Mouse (Mus musculus) layer of hippocampus, postnatal 10 days (tissue): Measurements from ENCODE around the gene Cmklr1. TPM values are rescaled to one million over a fixed set of nuclear protein-coding genes. Genes with fewer than 3 reads are reported as not detected.
"Not testable (repeated sequence)": the region's sequence is repeated elsewhere in the genome, so short reads cannot be mapped to it uniquely, and the experiment has no call there.

ENCODE experiments used
- DNase-seq, 2 experiments: peaks; one replicate each; pipeline ENCODE4 v3.0.0; 2021; ENCODE audit warnings: low spot score in 2 of 2
- total RNA-seq, 2 experiments: library from RNA; stranded (reverse); gene quantifications; 2 replicates each; pipeline ENCODE4 v1.2.3; 2021

Cmklr1 gene
- total RNA-seq, 2 experiments from 2014 or later, result 3.6 to 5.4 TPM

- DNase-seq, result no peak
These were observed 60.1 kb downstream of the Cmklr1 start for GRCm38 (mm10) chr5:113590010-113590640.

- not testable (repeated sequence) for DNase-seq
These were observed 63.8 kb downstream of the Cmklr1 start for GRCm38 (mm10) chr5:113586458-113586849.

- not testable (repeated sequence) for DNase-seq
These were observed 64.4 kb downstream of the Cmklr1 start for GRCm38 (mm10) chr5:113585619-113586457.

GRCm38 (mm10) chr5:113584439-113584838 is 65.8 kb downstream of the Cmklr1 start:
- DNase-seq, result no peak

GRCm38 (mm10) chr5:113583424-113584162 is 66.6 kb downstream of the Cmklr1 start:
- DNase-seq, result no peak

GRCm38 (mm10) chr5:113580801-113581200 is 69.4 kb downstream of the Cmklr1 start:
- DNase-seq, result no peak

- peak in 1 of 2 experiments; percentile 56 for DNase-seq
These were observed 70.0 kb downstream of the Cmklr1 start for GRCm38 (mm10) chr5:113580248-113580647.

- no peak for DNase-seq
These were observed 71.1 kb downstream of the Cmklr1 start for GRCm38 (mm10) chr5:113579128-113579527.

- DNase-seq, result no peak
These were observed 71.8 kb downstream of the Cmklr1 start for GRCm38 (mm10) chr5:113578428-113578827.

GRCm38 (mm10) chr5:113577555-113577954 is 72.7 kb downstream of the Cmklr1 start:
- peak in 1 of 2 experiments; percentile 63 for DNase-seq

GRCm38 (mm10) chr5:113570056-113570717 is 80.0 kb downstream of the Cmklr1 start:
- no peak for DNase-seq

- no peak for DNase-seq
These were observed 84.4 kb downstream of the Cmklr1 start for GRCm38 (mm10) chr5:113565858-113566257.

GRCm38 (mm10) chr5:113565101-113565854 is 84.9 kb downstream of the Cmklr1 start:
- DNase-seq, result no peak

- no peak for DNase-seq
These were observed 85.8 kb downstream of the Cmklr1 start for GRCm38 (mm10) chr5:113564463-113564862.

Other genes starting within 250 kb of the Cmklr1 start
- gene Wscd2, start 160.1 kb downstream of the Cmklr1 start, total RNA-seq, result 10 to 100 TPM; 58.0 to 63.4 TPM
- gene 1700069L16Rik, start 74.3 kb upstream of the Cmklr1 start, total RNA-seq, result not detected
- gene Ficd, start 85.4 kb upstream of the Cmklr1 start, total RNA-seq, result 1 to 10 TPM; 8.2 to 9.4 TPM
- 10 to 100 TPM; 36.7 to 48.2 TPM for gene Sart3, start 122.1 kb upstream of the Cmklr1 start, total RNA-seq
- 10 to 100 TPM; 71.0 to 77.5 TPM for gene Iscu, start 122.3 kb upstream of the Cmklr1 start, total RNA-seq
- 10 to 100 TPM; 11.7 to 13.1 TPM for gene Tmem119, start 150.1 kb upstream of the Cmklr1 start, total RNA-seq
- gene Selplg, start 182.2 kb upstream of the Cmklr1 start, total RNA-seq, result 10 to 100 TPM; 12.1 to 12.9 TPM